Mouse (Mus musculus): Measurements from ENCODE around the gene Ankrd55. TPM values are rescaled to one million over a fixed set of nuclear protein-coding genes. Genes with fewer than 3 reads are reported as not detected.

The Ankrd55 gene
- polyA plus RNA-seq, 1 experiment from 2014 or later, result 0.49 TPM

DNA sequence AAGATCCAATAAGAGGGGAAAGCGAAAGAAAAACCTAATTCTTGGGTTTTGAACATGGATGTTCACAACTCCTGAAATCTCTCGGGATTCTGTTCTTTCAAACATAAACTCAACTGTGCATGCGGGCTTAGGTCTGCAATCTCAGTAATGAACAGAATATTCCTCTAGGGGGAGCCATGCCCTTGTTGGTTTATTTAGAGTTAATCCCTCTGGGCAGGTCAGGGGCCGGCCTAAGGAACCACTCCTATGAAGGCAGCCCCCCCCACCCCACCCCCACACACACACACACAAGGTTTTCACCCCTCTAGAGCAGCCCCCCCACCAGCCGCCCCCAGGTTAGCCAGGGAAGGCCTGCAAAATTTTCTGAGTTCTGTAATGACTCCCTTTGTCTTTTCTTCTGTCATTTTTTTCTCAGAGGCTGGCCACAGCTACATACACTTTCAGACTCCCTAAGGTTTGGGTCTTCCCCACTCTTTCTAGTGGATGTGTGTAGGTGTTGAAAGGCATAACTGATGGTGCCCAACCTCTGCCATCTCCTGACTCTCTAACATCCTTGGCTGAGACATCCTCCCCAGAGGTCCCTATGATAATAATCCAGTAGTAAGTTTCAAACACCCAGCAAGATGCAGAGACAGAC is 16.2 kb upstream of the Ankrd55 start:
- H3K4me3 ChIP-seq, result no peak overlapping the region
- WGBS, result 19% methylated on average over 5 of the region's 5 CpGs
- DNase-seq (ENCODE audit: low spot score), result peak; percentile 56

DNA sequence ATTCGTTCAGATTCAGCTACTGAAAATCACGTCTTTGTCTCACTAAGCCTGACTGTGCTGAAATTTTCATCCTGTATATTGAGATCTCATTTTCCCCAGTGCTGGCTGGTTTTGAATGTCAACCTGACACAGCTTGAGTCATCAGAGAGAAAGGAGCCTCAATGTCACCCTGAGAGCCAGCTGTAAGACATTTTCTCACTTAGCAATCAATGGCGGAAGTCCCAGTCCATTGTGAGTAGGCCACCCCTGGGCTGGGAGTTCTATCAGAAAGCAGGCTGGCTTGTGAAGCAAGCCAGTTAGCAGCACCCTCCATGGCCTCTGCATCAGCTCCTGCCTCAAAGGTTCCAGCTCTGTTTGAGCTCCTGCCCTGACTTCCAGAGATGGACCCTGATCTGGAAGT is 13.6 kb upstream of the Ankrd55 start:
- H3K4me3 ChIP-seq, result no peak overlapping the region
- DNase-seq (ENCODE audit: low spot score), result no peak
- H3K36me3 ChIP-seq (replicated peaks), result no peaks in the 10 kb centered on the region
- H3K27ac ChIP-seq (replicated peaks), result no peak overlapping the region
- H3K9me3 ChIP-seq, result no peaks in the 10 kb centered on the region
- H3K4me1 ChIP-seq, result peaks cover 14% of the 10 kb centered on the region
- no peaks in the 10 kb centered on the region for H3K27me3 ChIP-seq (replicated peaks; ENCODE audit: low read depth, poor library complexity, severe bottlenecking)
- 83% methylated on average over 3 of the region's 3 CpGs for WGBS

More for the DNA sequence above, 16.2 kb upstream of the Ankrd55 start:
- H3K4me1 ChIP-seq, result peaks cover 11% of the 10 kb centered on the region
- H3K27ac ChIP-seq (replicated peaks), result no peak overlapping the region
- H3K27me3 ChIP-seq (replicated peaks; ENCODE audit: low read depth, poor library complexity, severe bottlenecking), result no peaks in the 10 kb centered on the region
- no peaks in the 10 kb centered on the region for H3K36me3 ChIP-seq (replicated peaks)
- no peaks in the 10 kb centered on the region for H3K9me3 ChIP-seq

DNA sequence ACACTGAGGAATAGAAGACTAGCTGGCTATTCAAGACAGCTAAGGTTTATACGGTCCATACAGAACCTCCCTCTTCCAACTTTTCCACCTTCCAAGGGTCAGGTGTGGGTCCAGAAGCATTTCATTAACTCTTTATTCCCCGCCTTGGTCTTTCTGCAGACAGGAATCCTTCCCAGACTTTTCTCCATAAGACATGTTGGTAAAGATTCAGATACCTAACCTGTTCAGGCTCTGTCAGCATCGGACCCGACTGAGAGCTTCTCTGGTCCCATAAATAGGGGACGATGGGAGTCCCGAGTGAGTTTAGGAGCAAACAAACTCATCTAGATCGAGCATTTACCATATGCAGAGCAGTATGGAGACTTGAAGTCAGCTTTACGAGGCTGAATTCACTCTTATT is 12.3 kb upstream of the Ankrd55 start:
- WGBS, result 87% methylated on average over 8 of the region's 8 CpGs
- Histone ChIP-seq H3K9me3 (no peaks in the 10 kb centered on the region), H3K4me3 (no peak overlapping the region), H3K27ac (replicated peaks) (no peak overlapping the region), H3K27me3 (replicated peaks; ENCODE audit: low read depth, poor library complexity, severe bottlenecking) (no peaks in the 10 kb centered on the region), H3K4me1 (peaks cover 14% of the 10 kb centered on the region), H3K36me3 (replicated peaks) (no peaks in the 10 kb centered on the region)
- DNase-seq (ENCODE audit: low spot score), result no peak

- WGBS, result 74% methylated on average over 5 of the region's 5 CpGs
- Histone ChIP-seq H3K27me3 (replicated peaks; ENCODE audit: low read depth, poor library complexity, severe bottlenecking) (no peaks in the 10 kb centered on the region), H3K4me3 (no peak overlapping the region), H3K4me1 (peaks cover 11% of the 10 kb centered on the region; the same call in 1 of the 2 replicates), H3K27ac (replicated peaks) (no peak overlapping the region), H3K36me3 (replicated peaks) (no peaks in the 10 kb centered on the region), H3K9me3 (no peaks in the 10 kb centered on the region)
- DNase-seq (ENCODE audit: low spot score), result no peak
These were observed 10.7 kb upstream of the Ankrd55 start for GRCm38 (mm10) chr13:112277544-112277943.

GRCm38 (mm10) chr13:112278251-112278650 is 10.0 kb upstream of the Ankrd55 start:
- Histone ChIP-seq H3K4me3 (no peak overlapping the region), H3K9me3 (no peaks in the 10 kb centered on the region), H3K36me3 (replicated peaks) (no peaks in the 10 kb centered on the region), H3K4me1 (peaks cover 11% of the 10 kb centered on the region; the same call in 1 of the 2 replicates), H3K27me3 (replicated peaks; ENCODE audit: low read depth, poor library complexity, severe bottlenecking) (no peaks in the 10 kb centered on the region), H3K27ac (replicated peaks) (no peak overlapping the region)
- DNase-seq (ENCODE audit: low spot score), result no peak
- WGBS, result 86% methylated on average over 7 of the region's 7 CpGs

GRCm38 (mm10) chr13:112287135-112287534 is 1.1 kb upstream of the Ankrd55 start:
- no peaks in the 10 kb centered on the region for H3K9me3 ChIP-seq
- H3K4me3 ChIP-seq, result no peak overlapping the region
- WGBS, result 81% methylated on average over 1 of the region's 1 CpGs
- H3K4me1 ChIP-seq, result peaks cover 18% of the 10 kb centered on the region
- H3K27me3 ChIP-seq (replicated peaks; ENCODE audit: low read depth, poor library complexity, severe bottlenecking), result no peaks in the 10 kb centered on the region
- H3K27ac ChIP-seq (replicated peaks), result no peak overlapping the region
- DNase-seq (ENCODE audit: low spot score), result no peak
- no peaks in the 10 kb centered on the region for H3K36me3 ChIP-seq (replicated peaks)

DNA sequence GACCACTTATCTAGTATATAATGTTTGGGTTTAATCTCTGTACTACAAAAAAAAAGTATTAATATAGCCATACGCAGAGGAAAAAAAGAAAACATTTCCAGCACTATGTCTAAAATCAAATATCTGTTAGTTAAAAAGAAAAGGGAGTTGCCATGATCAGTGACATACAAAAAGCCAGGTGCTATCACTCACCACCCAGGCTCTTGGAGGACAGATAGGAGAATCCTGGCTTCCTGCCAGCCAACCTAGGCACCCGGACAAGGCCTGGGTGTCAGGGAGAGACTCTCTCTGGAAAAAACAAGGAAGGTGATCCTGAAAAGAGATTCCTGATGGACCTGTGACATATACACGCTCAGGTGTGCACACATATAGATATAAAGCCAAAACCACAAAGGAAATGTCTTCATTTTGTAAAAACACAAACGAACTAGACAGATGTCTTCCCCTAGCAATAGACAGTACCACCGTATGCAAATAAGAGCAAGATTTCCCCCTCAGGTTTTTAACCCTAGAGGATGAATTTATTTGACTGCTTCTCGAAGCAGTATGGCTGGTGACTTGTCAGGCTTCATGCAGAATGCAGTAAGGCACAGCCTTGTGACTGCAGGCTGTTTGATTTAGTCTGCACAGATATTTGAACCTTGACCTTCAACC is 553 bp upstream of the Ankrd55 start:
- peak overlapping the region; percentile 38 for H3K4me3 ChIP-seq
- WGBS, result 66% methylated on average over 6 of the region's 6 CpGs

DNA sequence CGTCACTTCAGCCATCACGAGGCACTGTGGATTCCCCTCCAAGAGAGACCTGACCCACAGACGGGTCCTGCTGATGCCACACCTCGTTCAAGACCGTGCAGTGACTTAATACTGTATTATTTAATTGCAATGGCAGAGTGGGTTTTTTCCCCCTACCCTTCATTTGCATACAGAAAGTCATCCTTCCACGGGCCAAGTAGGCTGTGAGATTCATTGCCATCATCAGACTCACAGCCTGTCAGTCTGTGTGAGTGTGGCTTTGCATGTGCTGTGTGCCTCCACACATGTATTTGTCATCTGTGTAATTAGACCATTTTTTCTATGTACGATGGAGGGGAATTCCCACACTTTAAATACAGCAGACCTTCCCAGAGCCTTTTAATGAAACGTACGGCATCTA is 1.1 kb downstream of the Ankrd55 start:
- 85% methylated on average over 9 of the region's 9 CpGs for WGBS

More for the DNA sequence above, 553 bp upstream of the Ankrd55 start:
- no peaks in the 10 kb centered on the region for H3K36me3 ChIP-seq (replicated peaks)
- peaks cover 18% of the 10 kb centered on the region for H3K4me1 ChIP-seq
- no peak for DNase-seq (ENCODE audit: low spot score)
- H3K27ac ChIP-seq (replicated peaks), result peak overlapping the region; percentile 72
- H3K9me3 ChIP-seq, result no peaks in the 10 kb centered on the region
- H3K27me3 ChIP-seq (replicated peaks; ENCODE audit: low read depth, poor library complexity, severe bottlenecking), result no peaks in the 10 kb centered on the region

GRCm38 (mm10) chr13:112289981-112290380 is 1.7 kb downstream of the Ankrd55 start:
- Histone ChIP-seq H3K27ac (replicated peaks) (no peak overlapping the region), H3K4me1 (peaks cover 18% of the 10 kb centered on the region), H3K4me3 (no peak overlapping the region), H3K9me3 (no peaks in the 10 kb centered on the region), H3K36me3 (replicated peaks) (no peaks in the 10 kb centered on the region), H3K27me3 (replicated peaks; ENCODE audit: low read depth, poor library complexity, severe bottlenecking) (no peaks in the 10 kb centered on the region)
- DNase-seq (ENCODE audit: low spot score), result no peak
- WGBS, result 71% methylated on average over 4 of the region's 4 CpGs

More for the DNA sequence above, 1.1 kb downstream of the Ankrd55 start:
- peaks cover 18% of the 10 kb centered on the region for H3K4me1 ChIP-seq
- H3K4me3 ChIP-seq, result no peak overlapping the region
- no peak for DNase-seq (ENCODE audit: low spot score)
- no peaks in the 10 kb centered on the region for H3K27me3 ChIP-seq (replicated peaks; ENCODE audit: low read depth, poor library complexity, severe bottlenecking)
- no peaks in the 10 kb centered on the region for H3K36me3 ChIP-seq (replicated peaks)
- no peaks in the 10 kb centered on the region for H3K9me3 ChIP-seq
- H3K27ac ChIP-seq (replicated peaks), result no peak overlapping the region

DNA sequence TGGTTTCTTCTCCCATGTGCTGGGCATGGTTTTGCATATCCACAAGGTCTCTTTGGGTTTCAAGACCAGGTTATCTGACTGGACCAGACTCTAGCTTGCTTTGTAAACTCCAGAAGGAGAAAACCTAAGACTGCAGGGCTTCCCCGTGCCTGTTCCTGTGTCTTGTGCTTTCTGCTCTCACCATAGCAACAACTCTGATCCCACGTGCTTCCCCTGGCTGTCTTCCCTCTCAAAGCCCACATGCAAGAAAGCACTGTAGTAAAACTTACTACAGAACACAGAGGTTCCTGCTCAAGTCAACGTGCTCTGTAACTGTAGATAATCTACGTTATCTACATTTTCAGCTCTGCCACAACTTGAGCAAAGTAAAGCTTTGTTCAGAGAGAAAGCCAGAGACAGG is 4.2 kb downstream of the Ankrd55 start:
- no peak for DNase-seq (ENCODE audit: low spot score)
- Histone ChIP-seq H3K27ac (replicated peaks) (no peak overlapping the region), H3K4me1 (peaks cover 18% of the 10 kb centered on the region), H3K9me3 (no peaks in the 10 kb centered on the region), H3K27me3 (replicated peaks; ENCODE audit: low read depth, poor library complexity, severe bottlenecking) (no peaks in the 10 kb centered on the region), H3K4me3 (no peak overlapping the region), H3K36me3 (replicated peaks) (no peaks in the 10 kb centered on the region)
- WGBS, result 79% methylated on average over 4 of the region's 4 CpGs

GRCm38 (mm10) chr13:112293092-112293491 is 4.8 kb downstream of the Ankrd55 start:
- Histone ChIP-seq H3K27me3 (replicated peaks; ENCODE audit: low read depth, poor library complexity, severe bottlenecking) (no peaks in the 10 kb centered on the region), H3K4me1 (peaks cover 13% of the 10 kb centered on the region), H3K9me3 (no peaks in the 10 kb centered on the region), H3K27ac (replicated peaks) (no peak overlapping the region), H3K36me3 (replicated peaks) (no peaks in the 10 kb centered on the region), H3K4me3 (no peak overlapping the region)
- WGBS, result 94% methylated on average over 6 of the region's 6 CpGs
- DNase-seq (ENCODE audit: low spot score), result no peak

- no peak overlapping the region for H3K4me3 ChIP-seq
- no peaks in the 10 kb centered on the region for H3K9me3 ChIP-seq
- no peaks in the 10 kb centered on the region for H3K4me1 ChIP-seq
- no peaks in the 10 kb centered on the region for H3K27me3 ChIP-seq (replicated peaks; ENCODE audit: low read depth, poor library complexity, severe bottlenecking)
- H3K36me3 ChIP-seq (replicated peaks), result no peaks in the 10 kb centered on the region
- no peak overlapping the region for H3K27ac ChIP-seq (replicated peaks)
- 93% methylated on average over 6 of the region's 6 CpGs for WGBS
- no peak for DNase-seq (ENCODE audit: low spot score)
These were observed 6.2 kb downstream of the Ankrd55 start for GRCm38 (mm10) chr13:112294446-112294845.

- no peak overlapping the region for H3K4me3 ChIP-seq
- 93% methylated on average over 6 of the region's 6 CpGs for WGBS
These were observed 9.5 kb downstream of the Ankrd55 start for GRCm38 (mm10) chr13:112297781-112298180.

More at GRCm38 (mm10) chr13:112297781-112298180, 9.5 kb downstream of the Ankrd55 start:
- Histone ChIP-seq H3K4me1 (no peaks in the 10 kb centered on the region), H3K27ac (replicated peaks) (no peak overlapping the region), H3K9me3 (no peaks in the 10 kb centered on the region), H3K27me3 (replicated peaks; ENCODE audit: low read depth, poor library complexity, severe bottlenecking) (no peaks in the 10 kb centered on the region), H3K36me3 (replicated peaks) (no peaks in the 10 kb centered on the region)
- DNase-seq (ENCODE audit: low spot score), result no peak

Measured in embryonic facial prominence, embryonic 10.5 days (tissue).